Mouse (Mus musculus): ENCODE data around the gene Cd109.

Gene Cd109

GRCm38 (mm10) chr9:78646008-78646777, 30.8 kb downstream of the Cd109 start:
- peak; percentile 81 for DNase-seq

GRCm38 (mm10) chr9:78648641-78649040, 33.3 kb downstream of the Cd109 start:
- no peak for DNase-seq

DNA sequence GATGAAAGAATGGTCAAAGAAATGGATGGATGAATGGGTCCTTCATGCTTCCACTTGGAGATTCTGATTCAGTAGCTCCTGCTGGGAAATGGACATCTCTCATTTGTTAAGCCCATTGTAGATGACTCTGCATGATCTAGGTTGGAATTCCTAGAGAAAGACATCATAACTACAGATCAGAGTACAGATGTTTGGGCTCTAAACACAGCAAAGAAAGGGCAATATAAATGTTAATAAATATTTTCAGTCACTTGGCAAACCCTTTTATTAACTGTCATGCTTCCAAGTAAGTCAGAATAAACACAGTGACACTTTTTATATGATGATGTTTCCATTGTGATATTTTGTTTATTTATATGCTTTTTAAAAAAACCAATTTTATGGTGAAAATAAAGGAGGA, 34.1 kb downstream of the Cd109 start:
- DNase-seq: no peak

GRCm38 (mm10) chr9:78657564-78657963, 42.2 kb downstream of the Cd109 start:
- no peak for DNase-seq

DNA sequence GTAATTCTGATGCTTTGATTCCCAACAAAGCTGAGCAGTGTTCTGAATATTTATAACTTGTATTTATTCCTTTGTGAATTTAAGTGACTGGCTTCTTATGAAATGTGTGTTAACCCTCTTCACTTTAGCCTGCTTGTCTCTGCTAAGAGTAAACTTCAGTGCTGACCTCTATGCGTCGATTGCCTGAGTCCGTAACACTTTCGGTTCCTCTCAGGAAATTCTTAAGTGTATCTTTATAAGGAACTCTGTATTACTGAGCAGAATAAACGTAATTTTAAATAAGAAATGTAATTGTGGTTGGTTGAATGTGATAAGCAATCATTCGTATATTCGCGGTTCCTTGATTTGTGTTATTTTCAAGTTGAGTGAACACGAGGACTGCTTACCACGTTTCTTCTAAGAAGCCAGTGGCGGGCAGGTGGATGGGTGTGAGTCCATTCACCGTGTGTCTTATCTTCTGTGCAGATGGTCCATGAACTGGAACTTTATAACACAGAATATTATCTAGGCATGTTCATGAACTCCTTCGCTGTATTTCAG, 56.2 kb downstream of the Cd109 start:
- no peak for DNase-seq

DNA sequence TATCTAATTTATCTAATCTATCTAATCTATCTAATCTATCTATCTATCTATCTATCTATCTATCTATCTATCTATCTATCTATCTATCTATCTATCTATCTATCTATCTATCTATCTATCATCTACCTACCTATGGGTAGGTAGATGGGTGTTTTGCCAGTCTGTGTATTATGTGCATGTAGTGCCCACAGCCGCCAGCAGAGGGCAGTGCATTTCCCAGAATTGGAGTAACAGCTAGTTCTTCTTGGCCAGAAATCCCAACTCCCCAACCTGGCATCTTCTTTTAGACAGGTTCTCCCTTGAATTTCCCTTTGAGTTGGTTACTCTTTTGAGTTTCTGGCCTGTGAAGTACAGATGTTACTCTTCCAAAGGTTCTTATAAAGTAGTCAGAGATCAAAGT, 85.3 kb downstream of the Cd109 start:
- peak; percentile 80 for DNase-seq

DNA sequence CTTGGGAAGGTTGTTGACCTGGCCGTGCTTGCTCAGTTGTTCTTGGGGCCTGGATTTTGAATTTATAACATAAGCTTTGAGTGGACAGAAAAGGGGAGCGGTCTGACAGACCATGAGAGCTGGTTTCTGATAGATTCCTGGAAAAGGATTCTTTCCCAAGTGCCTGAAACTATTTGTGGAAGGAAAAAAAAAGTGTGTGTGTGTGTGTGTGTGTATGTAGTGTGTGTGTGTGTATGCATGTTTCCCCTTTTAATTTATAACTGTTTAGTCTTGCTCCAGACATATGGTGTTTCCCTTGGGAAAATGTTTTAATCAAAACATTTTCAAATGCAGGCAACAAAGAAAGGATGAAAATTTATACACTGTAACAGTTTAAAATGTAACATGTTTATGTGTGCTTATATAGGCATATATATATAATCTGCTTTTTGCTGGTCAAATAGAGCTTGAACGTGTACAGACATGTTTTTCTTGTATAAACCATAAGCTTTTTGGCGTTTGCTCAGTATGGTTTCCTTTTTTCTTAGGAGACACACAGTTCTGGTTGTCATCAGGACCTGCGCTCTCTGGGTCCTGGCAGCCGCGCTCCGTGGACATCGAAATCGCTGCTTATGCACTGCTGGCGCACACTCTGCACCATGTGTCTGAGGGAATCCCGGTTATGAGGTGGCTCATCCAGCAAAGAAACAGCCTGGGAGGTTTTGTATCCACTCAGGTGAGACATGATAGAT, 87.3 kb downstream of the Cd109 start:
- no peak for DNase-seq

- no peak for DNase-seq
These were observed 105.8 kb downstream of the Cd109 start for GRCm38 (mm10) chr9:78720888-78721798.

DNA sequence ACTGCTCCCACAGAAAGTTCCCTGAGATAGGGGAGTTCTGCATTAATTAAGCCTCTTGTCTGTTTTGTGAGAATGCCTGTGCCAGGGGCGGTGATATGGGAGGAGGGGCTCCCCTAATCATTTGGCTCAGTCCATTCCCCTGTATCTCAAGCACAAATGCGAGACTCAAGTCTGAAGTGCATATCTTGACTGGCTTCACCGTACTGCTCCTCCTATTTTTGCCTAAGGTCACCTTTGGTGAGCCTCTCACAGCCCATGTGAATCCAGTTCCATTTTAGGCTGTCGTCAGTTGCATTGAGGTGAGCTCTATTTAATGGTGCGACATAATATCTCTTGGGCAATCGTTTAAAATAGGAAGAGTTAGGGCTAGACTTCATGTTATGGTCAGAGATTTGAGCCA, 116.6 kb downstream of the Cd109 start:
- no peak for DNase-seq

DNA sequence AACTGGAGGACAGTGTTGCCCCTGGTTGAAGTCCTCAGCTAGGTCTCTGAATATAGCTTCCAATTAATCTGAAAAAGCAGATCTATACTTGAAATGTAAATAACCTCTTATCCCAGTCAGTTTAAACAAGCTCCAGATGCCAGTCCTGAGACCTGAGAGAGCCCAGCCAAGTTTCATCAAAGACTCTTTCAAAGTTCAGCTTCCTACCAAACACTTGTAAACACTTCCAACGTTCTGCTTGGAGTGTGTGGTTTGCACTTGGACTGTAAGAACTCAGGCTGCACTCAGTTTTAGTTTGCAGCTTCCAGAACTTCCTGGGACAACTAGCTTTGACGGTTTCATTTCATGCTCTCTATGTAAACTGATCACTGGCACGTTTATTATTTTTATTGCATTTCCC, 120.2 kb downstream of the Cd109 start:
- DNase-seq: no peak

DNA sequence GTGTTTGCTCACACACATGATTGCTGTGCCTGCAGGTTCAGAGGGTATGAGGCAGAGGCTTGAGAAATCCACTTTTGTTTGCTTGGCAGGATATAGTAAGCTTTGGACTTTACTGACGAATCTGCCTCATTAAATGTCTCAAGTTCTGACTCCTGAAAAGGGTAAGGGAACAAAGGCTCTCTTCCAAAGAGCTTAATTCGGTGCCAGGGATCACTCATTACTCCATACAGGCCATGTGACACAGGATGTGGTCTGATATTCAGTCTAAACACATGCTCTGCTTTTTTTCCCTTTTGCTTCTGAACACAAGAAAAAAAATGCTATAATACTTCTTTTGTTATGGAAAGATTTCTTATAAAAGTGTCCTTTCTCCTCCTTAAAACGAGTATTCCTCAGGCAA, 126.7 kb downstream of the Cd109 start:
- no peak for DNase-seq

DNA sequence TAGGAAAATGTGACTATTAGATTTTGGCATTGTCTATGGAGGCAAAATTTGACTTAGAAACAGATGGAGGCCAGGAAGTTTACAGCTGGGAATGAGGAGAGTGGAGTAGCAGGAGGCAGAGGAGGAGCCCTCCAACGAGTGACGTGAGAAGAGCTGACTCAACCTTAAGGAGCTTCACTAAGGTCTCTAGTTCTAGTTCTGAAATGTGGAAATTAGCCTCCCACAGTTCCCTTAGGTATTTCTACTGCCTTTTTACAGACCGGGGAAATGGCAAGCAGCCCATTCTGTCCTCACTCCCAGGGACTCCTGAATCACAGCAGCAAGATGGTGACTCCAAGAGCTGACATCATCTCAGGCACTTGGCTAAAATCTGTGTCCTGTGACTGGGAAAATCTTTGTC, 134.9 kb downstream of the Cd109 start:
- no peak for DNase-seq
